Mouse (Mus musculus) cerebellum, adult (tissue): Measurements from ENCODE around the gene Tgfbr3.

Experiments
- ATAC-seq: cut with Nextera tagmentation; 2 replicates; pipeline ENCODE4 v1.9.2; 2017; ENCODE audit warnings: mild to moderate bottlenecking, moderate library complexity, mixed read lengths; ENCODE audit not compliant: insufficient number of reproducible peaks, low FRiP score, low TSS enrichment

Tgfbr3 gene

GRCm38 (mm10) chr5:107217139-107217538 is 72.3 kb downstream of the Tgfbr3 start:
- ATAC-seq: no peak

- ATAC-seq: no peak
These were observed 75.9 kb downstream of the Tgfbr3 start for GRCm38 (mm10) chr5:107213373-107214132.

- no peak for ATAC-seq
These were observed 77.5 kb downstream of the Tgfbr3 start for GRCm38 (mm10) chr5:107211830-107212370.

GRCm38 (mm10) chr5:107210040-107210439 is 79.4 kb downstream of the Tgfbr3 start:
- ATAC-seq: no peak

GRCm38 (mm10) chr5:107207911-107208310 is 81.5 kb downstream of the Tgfbr3 start:
- no peak for ATAC-seq

- ATAC-seq: no peak
These were observed 85.1 kb downstream of the Tgfbr3 start for GRCm38 (mm10) chr5:107204306-107204705.

- ATAC-seq: no peak
These were observed 86.4 kb downstream of the Tgfbr3 start for GRCm38 (mm10) chr5:107202801-107203559.

- ATAC-seq: no peak
These were observed 87.8 kb downstream of the Tgfbr3 start for GRCm38 (mm10) chr5:107201509-107202182.

GRCm38 (mm10) chr5:107200853-107201341 is 88.5 kb downstream of the Tgfbr3 start:
- ATAC-seq: no peak

- ATAC-seq: no peak
These were observed 89.2 kb downstream of the Tgfbr3 start for GRCm38 (mm10) chr5:107200221-107200635.

GRCm38 (mm10) chr5:107195751-107196395 is 93.6 kb downstream of the Tgfbr3 start:
- no peak for ATAC-seq

GRCm38 (mm10) chr5:107193160-107193559 is 96.3 kb downstream of the Tgfbr3 start:
- no peak for ATAC-seq

GRCm38 (mm10) chr5:107192372-107192771 is 97.1 kb downstream of the Tgfbr3 start:
- ATAC-seq: no peak

GRCm38 (mm10) chr5:107188551-107188950 is 100.9 kb downstream of the Tgfbr3 start:
- ATAC-seq: no peak

- no peak for ATAC-seq
These were observed 103.2 kb downstream of the Tgfbr3 start for GRCm38 (mm10) chr5:107186206-107186605.

GRCm38 (mm10) chr5:107184158-107184883 is 105.1 kb downstream of the Tgfbr3 start:
- ATAC-seq: no peak

GRCm38 (mm10) chr5:107183537-107183936 is 105.9 kb downstream of the Tgfbr3 start:
- no peak for ATAC-seq

- ATAC-seq: no peak
These were observed 106.7 kb downstream of the Tgfbr3 start for GRCm38 (mm10) chr5:107182721-107183120.

- no peak for ATAC-seq
These were observed 107.6 kb downstream of the Tgfbr3 start for GRCm38 (mm10) chr5:107181820-107182219.
